Mouse (Mus musculus): ENCODE measurements around the gene Pfkp. TPM values are rescaled to one million over a fixed set of nuclear protein-coding genes. Genes with fewer than 3 reads are reported as not detected.

Pfkp gene
- polyA plus RNA-seq, 1 experiment from 2014 or later, result 51.5 TPM

DNA sequence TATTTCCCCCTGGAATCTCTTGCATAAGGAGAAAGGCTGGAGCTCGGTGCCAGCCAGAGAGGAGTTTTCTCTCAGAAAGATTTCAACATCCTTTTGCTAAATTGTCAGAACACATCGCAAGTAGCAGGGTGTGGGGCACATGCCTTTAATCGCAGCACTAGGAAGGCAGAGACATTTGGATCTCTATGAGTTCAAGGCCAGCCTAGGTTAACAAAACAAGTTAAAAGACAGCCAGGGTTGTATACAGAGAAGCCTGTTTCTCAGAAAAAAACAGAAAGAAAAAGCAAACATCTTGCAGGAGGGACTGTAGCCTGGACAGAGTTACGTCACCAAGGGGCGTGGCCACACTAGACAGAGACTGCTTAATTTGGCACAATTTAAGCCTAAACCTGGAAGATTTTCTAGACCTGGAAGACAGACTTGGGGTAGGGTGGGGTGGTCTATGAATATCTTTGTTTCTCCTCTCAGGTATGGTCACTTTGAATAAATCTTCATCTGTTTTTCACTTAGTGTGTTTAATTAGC is 9.0 kb downstream of the Pfkp start:
- H3K4me1 ChIP-seq (ENCODE audit: control insufficient read depth, insufficient read depth, low read length), result no peaks in the 10 kb centered on the region
- no peak overlapping the region for H3K9ac ChIP-seq (ENCODE audit: low read length)
- H3K36me3 ChIP-seq (ENCODE audit: control insufficient read depth, insufficient read depth, low read length), result no peaks in the 10 kb centered on the region
- no peaks in the 10 kb centered on the region for H3K9me3 ChIP-seq (ENCODE audit: control insufficient read depth, low read length)
- H3K4me2 ChIP-seq (ENCODE audit: low read depth), result no peak overlapping the region
- no peak overlapping the region for H3K27ac ChIP-seq (ENCODE audit: low read depth, low read length)
- no peak overlapping the region for H3K4me3 ChIP-seq (ENCODE audit: low read depth, low read length)
- no peaks in the 10 kb centered on the region for H3K27me3 ChIP-seq (ENCODE audit: control insufficient read depth, insufficient read depth, low read length)
- ATAC-seq (ENCODE audit: insufficient read depth, low FRiP score, low TSS enrichment), result no peak
- no peak for DNase-seq (ENCODE audit: low spot score)
- WGBS, result 86% methylated on average over 5 of the region's 5 CpGs

DNA sequence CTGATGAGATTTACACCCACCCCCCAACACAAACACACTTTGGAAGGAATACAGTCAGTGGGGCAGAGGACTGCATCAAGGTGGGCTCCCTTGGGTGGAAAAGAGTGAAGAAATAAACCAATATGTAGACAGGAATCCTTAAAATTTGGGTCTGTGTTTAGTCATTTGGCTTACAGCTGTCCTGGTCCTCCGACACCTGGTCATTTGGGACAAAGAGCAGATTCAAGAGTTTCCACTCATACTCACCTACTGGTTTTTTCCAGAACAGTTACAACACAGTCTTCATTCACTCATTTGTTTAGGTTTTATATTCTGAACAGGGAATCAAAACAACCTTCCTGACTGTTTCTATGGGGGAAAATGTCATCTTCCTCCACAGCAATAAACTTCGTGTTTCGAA is 9.6 kb downstream of the Pfkp start:
- H3K27ac ChIP-seq (ENCODE audit: low read depth, low read length), result no peak overlapping the region
- ATAC-seq (ENCODE audit: insufficient read depth, low FRiP score, low TSS enrichment), result no peak
- H3K4me1 ChIP-seq (ENCODE audit: control insufficient read depth, insufficient read depth, low read length), result no peaks in the 10 kb centered on the region
- no peaks in the 10 kb centered on the region for H3K27me3 ChIP-seq (ENCODE audit: control insufficient read depth, insufficient read depth, low read length)
- H3K9ac ChIP-seq (ENCODE audit: low read length), result no peak overlapping the region
- no peaks in the 10 kb centered on the region for H3K9me3 ChIP-seq (ENCODE audit: control insufficient read depth, low read length)
- no peaks in the 10 kb centered on the region for H3K36me3 ChIP-seq (ENCODE audit: control insufficient read depth, insufficient read depth, low read length)
- no peak overlapping the region for H3K4me3 ChIP-seq (ENCODE audit: low read depth, low read length)
- 87% methylated on average over 3 of the region's 3 CpGs for WGBS
- no peak for DNase-seq (ENCODE audit: low spot score)
- H3K4me2 ChIP-seq (ENCODE audit: low read depth), result no peak overlapping the region

DNA sequence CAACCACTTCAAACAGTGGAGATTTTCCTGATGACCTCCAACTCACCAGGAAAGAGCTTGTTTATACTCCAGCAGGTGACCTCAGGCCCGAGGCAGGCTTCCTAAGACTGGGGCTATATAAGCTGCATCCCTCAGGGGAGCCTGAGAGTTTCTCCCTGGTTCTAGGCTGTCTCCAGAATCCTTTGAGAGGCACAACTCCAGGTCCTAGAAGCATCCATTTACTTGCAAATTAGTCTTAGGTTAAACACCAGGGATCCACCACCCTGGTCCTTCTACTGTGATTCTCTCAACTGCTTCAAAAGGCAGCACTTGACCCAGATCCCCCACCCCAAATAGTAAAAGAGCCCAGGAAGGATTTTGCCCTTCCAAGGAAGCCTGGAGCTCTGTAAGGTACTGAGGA is 10.2 kb downstream of the Pfkp start:
- no peak overlapping the region for H3K27ac ChIP-seq (ENCODE audit: low read depth, low read length)
- no peaks in the 10 kb centered on the region for H3K9me3 ChIP-seq (ENCODE audit: control insufficient read depth, low read length)
- H3K4me1 ChIP-seq (ENCODE audit: control insufficient read depth, insufficient read depth, low read length), result no peaks in the 10 kb centered on the region
- DNase-seq (ENCODE audit: low spot score) (no peak), ATAC-seq (ENCODE audit: insufficient read depth, low FRiP score, low TSS enrichment) (no peak)
- H3K9ac ChIP-seq (ENCODE audit: low read length), result no peak overlapping the region
- no peaks in the 10 kb centered on the region for H3K27me3 ChIP-seq (ENCODE audit: control insufficient read depth, insufficient read depth, low read length)
- no peaks in the 10 kb centered on the region for H3K36me3 ChIP-seq (ENCODE audit: control insufficient read depth, insufficient read depth, low read length)
- H3K4me3 ChIP-seq (ENCODE audit: low read depth, low read length), result no peak overlapping the region
- 29% methylated on average over 1 of the region's 1 CpGs for WGBS
- H3K4me2 ChIP-seq (ENCODE audit: low read depth), result no peak overlapping the region

- ATAC-seq (ENCODE audit: insufficient read depth, low FRiP score, low TSS enrichment), result no peak
- H3K9me3 ChIP-seq (ENCODE audit: control insufficient read depth, low read length), result no peaks in the 10 kb centered on the region
- H3K4me1 ChIP-seq (ENCODE audit: control insufficient read depth, insufficient read depth, low read length), result no peaks in the 10 kb centered on the region
- no peak overlapping the region for H3K27ac ChIP-seq (ENCODE audit: low read depth, low read length)
- no peak overlapping the region for H3K4me3 ChIP-seq (ENCODE audit: low read depth, low read length)
- H3K9ac ChIP-seq (ENCODE audit: low read length), result no peak overlapping the region
- H3K36me3 ChIP-seq (ENCODE audit: control insufficient read depth, insufficient read depth, low read length), result no peaks in the 10 kb centered on the region
- no peak for DNase-seq (ENCODE audit: low spot score)
- H3K4me2 ChIP-seq (ENCODE audit: low read depth), result no peak overlapping the region
- WGBS, result 91% methylated on average over 6 of the region's 7 CpGs
- H3K27me3 ChIP-seq (ENCODE audit: control insufficient read depth, insufficient read depth, low read length), result no peaks in the 10 kb centered on the region
Measured at GRCm38 (mm10) chr13:6637534-6638124, 10.9 kb downstream of the Pfkp start.

- Histone ChIP-seq H3K4me1 (ENCODE audit: control insufficient read depth, insufficient read depth, low read length) (no peaks in the 10 kb centered on the region), H3K27ac (ENCODE audit: low read depth, low read length) (no peak overlapping the region), H3K9ac (ENCODE audit: low read length) (no peak overlapping the region), H3K9me3 (ENCODE audit: control insufficient read depth, low read length) (no peaks in the 10 kb centered on the region), H3K4me3 (ENCODE audit: low read depth, low read length) (no peak overlapping the region), H3K36me3 (ENCODE audit: control insufficient read depth, insufficient read depth, low read length) (no peaks in the 10 kb centered on the region), H3K4me2 (ENCODE audit: low read depth) (no peak overlapping the region), H3K27me3 (ENCODE audit: control insufficient read depth, insufficient read depth, low read length) (no peaks in the 10 kb centered on the region)
- no peak for ATAC-seq (ENCODE audit: insufficient read depth, low FRiP score, low TSS enrichment)
- 90% methylated on average over 4 of the region's 4 CpGs for WGBS
- DNase-seq (ENCODE audit: low spot score), result no peak
Measured at GRCm38 (mm10) chr13:6636976-6637375, 11.6 kb downstream of the Pfkp start.

GRCm38 (mm10) chr13:6636520-6636919 is 12.1 kb downstream of the Pfkp start:
- H3K4me2 ChIP-seq (ENCODE audit: low read depth), result no peak overlapping the region
- H3K27ac ChIP-seq (ENCODE audit: low read depth, low read length), result no peak overlapping the region
- H3K4me3 ChIP-seq (ENCODE audit: low read depth, low read length), result no peak overlapping the region
- H3K36me3 ChIP-seq (ENCODE audit: control insufficient read depth, insufficient read depth, low read length), result no peaks in the 10 kb centered on the region
- no peaks in the 10 kb centered on the region for H3K4me1 ChIP-seq (ENCODE audit: control insufficient read depth, insufficient read depth, low read length)
- H3K9ac ChIP-seq (ENCODE audit: low read length), result no peak overlapping the region
- ATAC-seq (ENCODE audit: insufficient read depth, low FRiP score, low TSS enrichment) (no peak), DNase-seq (ENCODE audit: low spot score) (no peak)
- no peaks in the 10 kb centered on the region for H3K9me3 ChIP-seq (ENCODE audit: control insufficient read depth, low read length)
- no peaks in the 10 kb centered on the region for H3K27me3 ChIP-seq (ENCODE audit: control insufficient read depth, insufficient read depth, low read length)
- 77% methylated on average over 6 of the region's 6 CpGs for WGBS

- no peak overlapping the region for H3K4me2 ChIP-seq (ENCODE audit: low read depth)
- 75% methylated on average over 11 of the region's 11 CpGs for WGBS
- no peaks in the 10 kb centered on the region for H3K4me1 ChIP-seq (ENCODE audit: control insufficient read depth, insufficient read depth, low read length)
- no peaks in the 10 kb centered on the region for H3K36me3 ChIP-seq (ENCODE audit: control insufficient read depth, insufficient read depth, low read length)
- DNase-seq (ENCODE audit: low spot score) (no peak), ATAC-seq (ENCODE audit: insufficient read depth, low FRiP score, low TSS enrichment) (no peak)
- H3K27me3 ChIP-seq (ENCODE audit: control insufficient read depth, insufficient read depth, low read length), result no peaks in the 10 kb centered on the region
- no peak overlapping the region for H3K27ac ChIP-seq (ENCODE audit: low read depth, low read length)
- no peak overlapping the region for H3K4me3 ChIP-seq (ENCODE audit: low read depth, low read length)
- H3K9ac ChIP-seq (ENCODE audit: low read length), result no peak overlapping the region
- H3K9me3 ChIP-seq (ENCODE audit: control insufficient read depth, low read length), result no peaks in the 10 kb centered on the region
Measured at GRCm38 (mm10) chr13:6635138-6636076, 13.2 kb downstream of the Pfkp start.

DNA sequence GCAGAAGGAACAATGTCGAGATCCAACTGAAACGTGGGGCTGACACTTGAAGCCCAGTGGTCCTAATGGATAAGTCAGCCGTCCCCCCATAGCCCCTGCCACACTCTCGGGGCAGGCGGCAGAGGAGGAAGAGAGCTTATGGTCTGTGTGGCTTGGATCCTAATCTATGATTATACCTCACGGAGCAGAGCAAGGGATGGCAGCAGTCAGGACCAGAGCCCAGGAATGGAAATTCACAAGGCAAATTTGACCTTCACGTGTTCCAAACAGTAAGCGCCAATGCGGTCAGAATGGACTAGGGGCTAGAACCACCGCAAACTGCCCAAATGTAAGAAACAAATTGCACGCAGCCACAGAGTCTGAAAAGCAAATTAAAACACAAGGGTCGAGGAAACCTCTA is 14.5 kb downstream of the Pfkp start:
- WGBS, result 87% methylated on average over 12 of the region's 12 CpGs
- Histone ChIP-seq H3K36me3 (ENCODE audit: control insufficient read depth, insufficient read depth, low read length) (no peaks in the 10 kb centered on the region), H3K4me3 (ENCODE audit: low read depth, low read length) (no peak overlapping the region), H3K4me2 (ENCODE audit: low read depth) (no peak overlapping the region), H3K27me3 (ENCODE audit: control insufficient read depth, insufficient read depth, low read length) (no peaks in the 10 kb centered on the region), H3K9me3 (ENCODE audit: control insufficient read depth, low read length) (no peaks in the 10 kb centered on the region), H3K9ac (ENCODE audit: low read length) (no peak overlapping the region), H3K27ac (ENCODE audit: low read depth, low read length) (no peak overlapping the region), H3K4me1 (ENCODE audit: control insufficient read depth, insufficient read depth, low read length) (no peaks in the 10 kb centered on the region)
- DNase-seq (ENCODE audit: low spot score) (no peak), ATAC-seq (ENCODE audit: insufficient read depth, low FRiP score, low TSS enrichment) (no peak)

GRCm38 (mm10) chr13:6633524-6633923 is 15.1 kb downstream of the Pfkp start:
- WGBS, result 75% methylated on average over 7 of the region's 7 CpGs
- DNase-seq (ENCODE audit: low spot score) (no peak), ATAC-seq (ENCODE audit: insufficient read depth, low FRiP score, low TSS enrichment) (no peak)
- H3K9me3 ChIP-seq (ENCODE audit: control insufficient read depth, low read length), result no peaks in the 10 kb centered on the region
- H3K27ac ChIP-seq (ENCODE audit: low read depth, low read length), result no peak overlapping the region
- no peaks in the 10 kb centered on the region for H3K27me3 ChIP-seq (ENCODE audit: control insufficient read depth, insufficient read depth, low read length)
- H3K4me1 ChIP-seq (ENCODE audit: control insufficient read depth, insufficient read depth, low read length), result no peaks in the 10 kb centered on the region
- H3K9ac ChIP-seq (ENCODE audit: low read length), result no peak overlapping the region
- no peak overlapping the region for H3K4me3 ChIP-seq (ENCODE audit: low read depth, low read length)
- H3K4me2 ChIP-seq (ENCODE audit: low read depth), result no peak overlapping the region
- H3K36me3 ChIP-seq (ENCODE audit: control insufficient read depth, insufficient read depth, low read length), result no peaks in the 10 kb centered on the region

Data from neural tube, embryonic 11.5 days (tissue).